Mouse (Mus musculus) telencephalon, adult 2 months (tissue): ENCODE data around the gene Olfr794.

ENCODE experiments used
- DNase-seq: peaks from one replicate; pipeline ENCODE4 v3.0.0-alpha.2; 2011; ENCODE audit warnings: low read depth, low spot score

Olfr794 gene

DNA sequence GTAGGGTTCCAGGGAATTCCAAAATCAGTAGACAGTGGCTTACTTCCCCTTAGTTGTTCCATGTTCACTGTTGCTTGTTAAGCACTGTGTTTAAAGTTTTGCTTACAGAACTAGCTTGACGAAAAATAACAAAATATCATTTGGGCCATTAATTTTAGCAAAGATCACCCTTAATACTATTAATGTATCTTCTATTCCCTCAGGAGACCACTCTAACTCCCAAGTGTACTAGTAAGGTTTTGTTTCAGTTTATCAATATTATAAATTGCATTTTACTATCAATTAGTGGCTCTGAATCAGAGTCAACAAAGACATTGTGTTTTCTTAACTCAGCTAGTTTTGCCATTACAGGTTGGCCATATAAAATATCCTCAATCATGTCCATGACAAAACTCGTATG, at the start of gene Olfr794:
TSS of gene Olfr794 (plus strand) at position 301 of the 400 bp plus-strand sequence.
- no peak for DNase-seq

- DNase-seq, result no peak
Measured at GRCm38 (mm10) chr10:129521492-129521891, 46.0 kb upstream of the Olfr794 start, which contains the start of gene Olfr791. Gene Olfr791, plus strand, starts transcription at chr10:129521792.

GRCm38 (mm10) chr10:129538862-129539261, 28.6 kb upstream of the Olfr794 start, which contains the start of gene Olfr792:
Gene Olfr792, plus strand, starts transcription at chr10:129539162.
- no peak for DNase-seq

- peak; percentile 1 for DNase-seq
Measured at GRCm38 (mm10) chr10:129549354-129549753, 18.1 kb upstream of the Olfr794 start.

GRCm38 (mm10) chr10:129577066-129577465, 9.6 kb downstream of the Olfr794 start:
- DNase-seq, result peak; percentile 0

DNA sequence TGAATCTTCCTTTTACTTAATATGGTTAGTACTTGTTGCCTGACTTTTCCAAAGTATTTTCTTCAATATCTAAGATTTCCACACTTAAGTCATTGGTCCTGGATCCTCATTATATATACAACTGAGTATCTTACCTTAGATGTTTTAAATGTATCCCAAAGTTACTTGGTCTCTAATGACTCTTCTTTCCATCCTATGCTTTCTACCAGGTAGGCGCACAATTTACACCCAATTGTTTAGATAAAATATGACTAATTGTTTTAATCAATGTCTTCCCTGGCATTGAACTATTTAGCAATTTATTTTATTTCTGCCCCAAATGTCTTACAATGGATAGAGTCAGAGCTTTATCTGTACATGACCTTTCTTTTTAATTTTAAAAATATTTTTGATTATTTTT, 45.0 kb downstream of the Olfr794 start, which contains the start of gene Olfr796:
TSS of gene Olfr796 (minus strand) at position 101 of the 400 bp plus-strand sequence.
- DNase-seq, result no peak

GRCm38 (mm10) chr10:129621724-129622123, 54.3 kb downstream of the Olfr794 start:
- DNase-seq, result no peak
